Mouse (Mus musculus) fat pad, adult 2 months (tissue): Measurements from ENCODE around the gene Ddx46.
"Not testable (repeated sequence)": the region's sequence is repeated elsewhere in the genome, so short reads cannot be mapped to it uniquely, and the experiment has no call there.

ENCODE experiments used
- DNase-seq: peaks from one replicate; pipeline ENCODE4 v3.0.0-alpha.2; 2011; ENCODE audit warnings: low read depth, low spot score; ENCODE audit errors: extremely low read depth

Ddx46 gene

DNA sequence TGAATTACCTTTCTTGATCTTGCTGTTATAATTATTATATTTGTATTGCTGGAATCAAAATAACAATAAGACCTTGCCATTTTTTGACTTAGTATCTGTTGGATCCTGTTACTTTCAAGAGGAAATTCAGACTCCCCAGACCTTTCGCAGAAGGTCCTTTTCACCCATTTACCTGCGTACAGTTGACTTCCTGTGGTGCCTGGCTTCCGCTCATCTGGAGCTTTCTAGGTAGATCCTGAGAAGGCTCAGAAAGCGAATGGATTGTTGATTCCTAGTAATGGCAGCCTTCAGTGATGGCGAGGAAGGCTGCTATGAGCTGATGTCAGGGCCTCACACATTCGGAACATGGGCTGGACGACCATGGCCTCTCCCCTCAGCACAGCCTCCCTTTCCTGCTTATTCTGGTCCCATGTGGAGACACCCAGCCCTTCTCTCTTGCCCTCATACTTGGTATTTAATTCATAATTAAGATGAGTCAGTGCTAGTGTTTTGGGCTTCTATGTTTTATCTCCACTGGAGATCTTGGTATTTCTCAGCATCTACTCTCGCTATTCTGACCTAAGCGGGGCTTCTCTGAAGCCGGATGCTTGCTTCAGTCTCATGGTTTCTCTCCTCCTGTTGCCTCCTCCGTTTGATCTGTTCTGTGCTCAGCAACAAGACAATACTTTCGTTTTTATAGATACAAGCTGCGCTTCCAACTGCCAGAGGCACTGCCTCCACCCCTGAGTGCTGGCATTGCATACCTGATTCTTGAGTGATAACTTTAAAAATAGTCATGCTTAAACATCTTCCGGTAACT lies 1.6 kb downstream of the Ddx46 start:
- DNase-seq = no peak

DNA sequence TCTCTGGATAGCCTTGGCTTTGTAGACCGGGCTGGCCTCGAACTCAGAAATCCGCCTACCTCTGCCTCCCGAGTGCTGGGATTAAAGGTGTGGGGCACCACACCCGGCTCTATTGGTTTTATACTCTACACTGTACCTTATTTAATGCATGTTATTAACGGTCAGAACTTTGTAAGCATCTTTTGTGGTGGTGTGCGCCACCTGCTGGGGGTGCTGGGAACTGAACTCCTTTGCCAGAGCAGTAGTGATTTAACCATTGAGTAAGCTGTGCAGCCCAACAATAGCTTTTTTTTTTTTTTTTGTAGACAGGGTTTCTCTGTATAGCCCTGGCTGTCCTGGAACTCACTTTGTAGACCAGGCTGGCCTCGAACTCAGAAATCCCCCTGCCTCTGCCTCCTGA lies 5.7 kb downstream of the Ddx46 start:
- DNase-seq = not testable (repeated sequence)

DNA sequence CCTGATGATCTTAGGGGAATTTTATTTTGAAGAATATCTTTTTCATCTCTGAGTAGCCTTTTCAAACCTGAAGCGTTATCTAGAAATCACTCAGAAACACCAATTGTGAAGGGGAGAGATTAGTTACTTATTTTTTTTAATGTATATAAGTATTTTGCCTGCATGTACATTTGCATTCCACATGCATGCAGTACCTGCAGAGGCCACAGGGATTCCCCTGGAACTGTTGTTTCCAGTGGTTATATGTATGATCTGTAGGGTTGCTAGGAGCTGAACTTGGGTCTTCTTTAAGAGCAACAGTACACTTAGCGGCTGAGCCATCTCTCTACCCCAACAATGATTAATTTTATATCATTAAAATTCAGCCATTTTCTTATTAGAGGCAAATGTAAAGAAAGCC lies 9.7 kb downstream of the Ddx46 start:
- no peak for DNase-seq

DNA sequence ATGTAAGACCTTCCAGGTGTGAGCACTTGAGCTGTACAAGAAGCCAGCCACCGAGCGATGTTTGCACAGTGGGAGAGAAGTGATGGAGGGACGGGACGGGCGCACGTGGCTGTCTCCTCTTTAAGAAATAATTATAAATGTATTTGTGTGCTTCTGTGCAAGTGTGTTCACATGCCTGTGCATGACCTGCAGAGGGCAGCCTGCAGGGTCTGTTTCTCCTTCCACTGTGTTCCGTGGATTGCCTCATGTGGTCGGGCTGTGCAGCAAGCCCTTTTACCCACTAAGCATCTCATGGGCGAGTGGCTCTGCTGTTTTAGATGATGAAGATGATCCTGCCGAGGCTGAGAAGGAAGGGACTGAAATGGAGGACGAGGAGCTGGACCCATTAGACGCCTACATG lies 15.3 kb downstream of the Ddx46 start:
- DNase-seq = no peak

DNA sequence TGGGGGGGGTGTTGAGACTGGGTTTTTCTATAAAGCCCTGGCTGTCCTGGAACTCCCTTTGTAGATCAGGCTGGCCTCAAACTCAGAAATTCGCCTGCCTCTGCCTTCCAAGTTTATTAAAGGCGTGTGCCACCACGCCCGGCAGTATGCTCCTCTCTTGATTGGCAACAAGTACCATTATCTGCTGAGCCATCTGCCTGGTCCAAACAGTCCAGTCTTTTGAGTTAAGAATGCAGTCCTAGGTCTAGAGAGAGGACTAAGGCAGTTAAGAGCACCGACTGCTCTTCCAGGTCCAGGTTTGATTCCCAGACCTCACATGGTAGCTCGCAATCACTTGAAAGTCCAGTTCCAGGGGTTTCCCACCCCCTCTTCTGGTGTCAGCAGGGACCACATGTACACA lies 16.2 kb downstream of the Ddx46 start:
- DNase-seq = no peak

DNA sequence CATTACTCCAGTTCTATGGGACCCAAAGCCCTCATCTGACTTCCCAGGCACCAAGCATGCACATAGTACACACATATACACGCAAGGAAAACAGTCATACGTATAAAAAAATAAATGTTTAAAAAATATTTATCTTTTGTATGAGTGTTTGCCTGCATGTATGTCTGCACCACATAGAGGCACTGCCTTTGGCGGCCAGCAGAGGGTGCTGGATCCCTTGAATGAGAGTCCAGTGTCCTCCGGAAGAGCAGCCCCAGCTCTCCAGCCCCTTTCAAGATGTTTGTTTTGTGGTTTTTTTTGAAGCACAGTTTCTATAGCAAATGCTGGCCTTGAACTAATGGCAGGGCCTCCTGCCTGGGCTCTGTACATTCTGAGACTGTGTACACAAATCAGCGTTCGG lies 33.7 kb downstream of the Ddx46 start:
- DNase-seq = no peak

DNA sequence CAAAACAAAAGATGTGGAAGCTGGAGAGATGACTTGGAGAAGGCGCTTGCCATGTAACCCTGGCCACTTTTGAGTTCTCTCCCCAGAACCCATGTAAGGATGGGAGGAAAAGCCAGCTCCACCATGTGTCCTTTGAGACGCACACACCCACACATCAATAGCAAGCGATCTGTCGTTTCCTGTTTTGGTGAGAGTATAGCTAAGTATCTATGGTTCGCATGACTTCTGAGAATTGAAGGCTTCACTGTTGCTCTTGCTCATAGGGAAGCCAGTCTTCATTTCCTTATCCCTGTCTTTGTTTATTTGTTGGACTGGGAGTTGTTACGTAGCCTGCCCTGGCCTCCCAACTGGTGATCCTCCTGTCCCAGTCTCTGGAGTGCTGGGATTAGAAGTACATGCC lies 37.9 kb downstream of the Ddx46 start:
- DNase-seq = no peak

DNA sequence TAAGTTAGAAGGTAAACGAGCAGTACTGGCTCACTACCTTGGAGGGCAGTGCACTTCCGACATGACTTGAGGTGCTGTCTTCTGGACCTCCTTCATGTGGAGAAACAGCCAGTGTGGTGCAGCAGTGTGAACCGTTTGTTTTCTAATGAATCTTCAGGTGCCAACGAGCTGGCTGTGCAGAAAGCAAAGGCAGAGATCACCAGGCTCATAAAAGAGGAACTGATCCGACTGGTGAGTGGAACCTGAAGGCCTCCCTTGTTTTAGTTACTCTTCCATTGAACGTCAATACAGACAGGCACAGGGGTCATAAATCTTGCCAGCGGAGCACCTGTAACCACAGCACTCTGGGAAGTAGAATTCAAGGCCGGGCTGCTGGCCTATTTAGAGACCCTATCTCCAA lies 42.5 kb downstream of the Ddx46 start:
- no peak for DNase-seq

DNA sequence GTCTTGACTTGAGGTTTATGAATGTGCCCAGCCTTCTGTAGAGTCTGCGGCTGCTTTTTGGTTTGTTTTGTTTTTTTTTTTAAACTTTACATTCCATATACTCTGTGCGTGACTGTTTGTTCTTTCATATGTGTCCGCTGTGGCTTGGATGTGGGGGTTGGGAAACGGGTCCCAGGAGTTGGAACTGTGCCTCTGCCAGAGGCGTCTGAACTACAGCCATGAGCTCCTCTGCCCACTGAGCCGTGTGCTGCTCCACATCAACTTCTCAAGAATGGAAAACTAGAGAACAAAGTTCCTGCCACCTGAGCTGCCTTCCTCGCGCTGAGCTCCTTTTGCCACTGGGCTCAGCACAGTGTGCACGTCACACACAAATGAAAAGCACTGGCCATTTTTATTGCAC lies 47.4 kb downstream of the Ddx46 start:
- no peak for DNase-seq

DNA sequence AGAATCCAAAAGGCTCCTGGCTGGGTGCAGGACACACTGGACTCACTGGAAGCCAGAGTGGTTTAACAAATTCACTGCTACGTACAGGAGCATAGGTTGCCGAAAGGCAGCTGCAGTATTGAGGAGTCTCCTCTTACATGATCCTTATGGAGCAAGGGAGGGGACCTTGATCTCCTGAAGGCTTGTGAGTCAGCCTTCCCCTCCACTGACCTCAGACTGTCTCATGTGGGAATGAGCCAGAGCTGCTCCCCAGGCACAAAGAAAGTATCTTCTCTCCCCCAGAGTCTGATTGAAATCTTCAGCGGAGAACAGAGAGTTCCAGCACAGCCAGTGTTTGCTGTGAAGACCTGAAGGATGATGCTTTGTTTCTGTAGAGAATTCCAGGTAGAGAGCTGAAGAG lies 48.8 kb downstream of the Ddx46 start:
- DNase-seq = no peak

DNA sequence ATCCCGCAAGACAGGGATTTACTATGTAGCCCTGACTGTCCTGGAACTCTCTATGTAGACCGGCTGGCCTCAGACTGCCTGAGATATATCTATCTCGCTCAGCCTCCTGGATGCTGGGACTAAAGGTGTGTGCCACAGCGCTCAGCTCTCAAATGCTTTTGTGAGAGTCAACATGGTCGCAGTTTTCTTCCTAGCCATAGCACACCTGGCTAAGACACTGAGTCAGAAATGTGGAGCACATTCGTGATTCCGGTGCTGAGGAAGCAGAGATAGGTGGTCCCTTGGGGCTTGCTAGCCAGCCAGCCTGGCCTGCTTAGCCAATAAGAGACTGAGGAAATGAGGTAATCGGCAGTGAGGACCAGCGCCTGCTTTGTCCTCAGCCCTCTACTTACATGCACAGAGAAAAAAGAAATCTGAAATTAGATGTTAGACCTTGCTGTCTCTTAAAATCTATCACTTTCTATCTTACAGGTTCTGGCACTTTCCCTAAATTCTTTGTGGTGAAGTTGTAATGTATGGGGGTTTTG lies 51.3 kb downstream of the Ddx46 start:
- DNase-seq = no peak

DNA sequence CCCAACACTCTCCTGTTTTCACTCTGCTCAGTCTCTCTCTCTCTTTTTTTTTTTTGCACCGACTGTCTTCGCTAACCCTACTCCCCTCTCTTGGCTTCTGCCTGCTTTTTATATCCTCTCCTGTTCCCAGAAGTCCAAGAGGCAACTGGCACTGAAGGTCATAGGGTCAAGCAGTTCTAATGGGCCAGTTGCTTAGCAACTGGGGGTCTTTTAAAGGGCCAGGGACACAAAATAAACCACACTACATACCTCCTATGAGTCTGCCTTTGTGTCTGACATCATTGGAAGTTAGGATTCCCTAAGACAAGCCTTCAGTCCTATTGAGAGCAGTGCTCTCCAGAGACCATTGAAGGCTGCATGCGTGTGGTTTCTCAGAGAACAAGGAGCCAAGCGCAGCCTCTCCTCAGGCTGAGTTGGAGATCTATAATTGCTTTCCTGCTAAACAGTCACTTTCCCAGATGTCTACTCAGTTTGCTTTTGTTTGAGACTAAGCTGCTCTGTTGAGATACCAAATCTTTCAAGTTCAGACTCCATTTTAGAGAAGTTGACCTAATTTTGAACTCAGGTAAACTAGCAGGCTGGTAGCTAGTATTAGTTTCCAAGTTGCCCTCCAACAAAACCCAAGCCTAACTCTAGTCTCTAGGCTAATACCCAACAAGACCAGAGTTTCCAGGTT lies 53.2 kb downstream of the Ddx46 start:
- DNase-seq = no peak

DNA sequence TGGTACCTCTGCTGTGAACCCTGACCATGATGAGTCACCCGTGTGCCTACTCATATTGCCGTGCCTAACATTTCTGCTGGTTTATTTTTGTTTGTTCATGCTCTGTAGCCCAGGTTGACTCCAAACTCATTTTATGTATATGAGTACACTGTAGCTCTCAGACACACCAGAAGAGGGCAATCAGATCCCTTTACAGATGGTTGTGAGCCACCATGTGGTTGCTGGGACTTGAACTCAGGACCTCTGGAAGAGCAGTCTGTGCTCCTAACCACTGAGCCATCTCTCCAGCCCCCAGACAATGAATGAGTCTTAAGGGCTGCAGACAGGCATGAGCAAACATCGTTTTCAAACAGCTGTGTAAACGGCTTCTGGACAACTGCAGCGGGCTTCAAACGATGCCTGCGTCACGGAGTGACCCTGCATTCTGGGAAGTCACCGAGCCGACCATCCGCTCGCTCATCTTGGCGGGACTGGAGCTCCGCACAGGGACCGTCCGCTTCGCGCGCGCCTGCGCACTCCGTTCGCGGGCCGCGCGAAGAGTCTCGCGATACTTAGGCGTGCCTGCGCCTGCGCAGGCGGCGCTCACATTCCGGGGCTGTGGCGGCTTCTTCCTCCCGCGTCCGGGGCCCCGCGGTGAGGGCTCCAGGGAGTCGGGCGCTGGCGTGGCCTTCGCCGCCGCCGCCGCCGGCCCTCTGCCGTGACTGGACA lies 57.9 kb downstream of the Ddx46 start, which contains the start of gene B230219D22Rik:
Gene B230219D22Rik (plus strand): TSS at position 590 of the 708 bp plus-strand sequence.
- DNase-seq = no peak

DNA sequence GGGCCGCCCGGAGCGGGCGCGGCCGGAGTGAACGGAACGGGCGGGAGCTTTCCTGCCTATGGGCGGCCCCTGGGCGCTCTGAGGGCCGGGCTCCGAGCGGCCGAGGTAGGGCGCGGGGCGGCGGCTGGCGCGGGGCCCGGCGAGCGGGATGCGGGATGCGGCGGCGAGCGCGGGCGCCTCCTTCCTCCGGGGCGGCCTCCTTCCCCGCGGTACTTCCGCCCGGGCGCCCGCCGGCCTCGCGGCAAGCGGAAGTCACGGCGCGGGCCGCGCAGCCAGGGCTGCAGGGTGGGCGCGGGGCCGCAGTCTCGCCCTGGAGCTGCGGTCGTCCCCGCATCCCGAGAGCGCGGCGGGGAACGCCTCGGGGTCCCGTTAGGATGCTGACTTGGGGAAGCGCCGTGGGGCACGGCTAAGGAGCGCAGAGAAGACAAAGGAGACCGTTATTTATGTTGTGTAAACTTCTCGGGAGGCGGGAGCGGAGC lies 58.5 kb downstream of the Ddx46 start:
- DNase-seq = no peak

DNA sequence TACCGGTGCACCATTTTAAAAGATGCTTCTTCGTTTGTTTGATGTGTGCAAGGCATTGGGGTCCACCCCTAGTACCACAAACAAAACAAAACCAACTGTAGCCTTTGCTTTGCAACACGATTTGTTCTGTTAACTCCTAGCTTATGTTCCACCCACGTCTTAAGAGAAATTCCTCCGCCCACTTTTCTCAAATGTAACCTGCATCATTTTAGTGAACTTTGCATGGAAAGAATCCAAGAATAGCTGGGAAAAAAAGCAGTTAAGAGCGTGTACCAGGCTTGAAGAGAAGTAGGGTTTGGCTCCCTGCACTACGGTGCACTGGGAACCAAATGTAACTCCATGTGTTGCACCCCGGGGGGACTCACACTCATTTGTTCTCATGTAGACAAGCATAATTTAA lies 59.3 kb downstream of the Ddx46 start:
- peak; percentile 11 for DNase-seq

DNA sequence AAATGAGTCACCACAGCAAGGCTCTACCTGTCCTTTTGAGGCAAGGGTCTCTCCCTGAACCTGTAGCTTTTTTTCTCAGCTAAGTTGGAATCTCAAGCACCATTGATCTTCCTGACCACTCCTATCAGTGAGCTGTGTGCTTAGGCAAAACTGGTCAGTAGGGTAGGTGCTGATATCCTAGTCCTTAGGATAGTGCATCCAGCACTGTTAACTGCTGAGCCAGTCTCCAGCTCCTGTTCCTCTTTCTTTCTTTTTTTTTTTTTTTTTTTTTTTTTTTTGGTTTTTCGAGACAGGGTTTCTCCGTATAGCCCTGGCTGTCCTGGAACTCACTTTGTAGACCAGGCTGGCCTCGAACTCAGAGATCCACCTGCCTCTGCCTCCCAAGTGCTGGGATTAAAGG lies 61.2 kb downstream of the Ddx46 start:
- not testable (repeated sequence) for DNase-seq

DNA sequence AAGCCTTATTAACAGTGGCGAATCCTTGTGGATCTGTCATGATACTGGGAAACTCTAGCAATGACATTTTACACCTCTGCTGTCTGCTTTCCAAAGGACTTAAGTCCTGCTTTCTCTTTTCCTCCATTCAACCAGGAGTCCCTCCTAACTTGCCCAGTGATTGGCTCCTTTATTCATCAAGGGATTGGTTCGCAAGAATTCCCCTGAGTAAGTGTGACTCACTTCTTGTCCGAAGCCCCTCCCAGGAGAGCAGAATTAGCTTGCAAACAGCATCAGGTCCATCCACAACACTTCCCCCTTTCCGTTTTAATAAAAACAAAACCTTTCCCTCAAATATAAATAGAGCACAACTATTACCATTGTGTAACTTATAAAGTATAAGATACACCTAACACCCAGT lies 69.5 kb downstream of the Ddx46 start:
- no peak for DNase-seq

DNA sequence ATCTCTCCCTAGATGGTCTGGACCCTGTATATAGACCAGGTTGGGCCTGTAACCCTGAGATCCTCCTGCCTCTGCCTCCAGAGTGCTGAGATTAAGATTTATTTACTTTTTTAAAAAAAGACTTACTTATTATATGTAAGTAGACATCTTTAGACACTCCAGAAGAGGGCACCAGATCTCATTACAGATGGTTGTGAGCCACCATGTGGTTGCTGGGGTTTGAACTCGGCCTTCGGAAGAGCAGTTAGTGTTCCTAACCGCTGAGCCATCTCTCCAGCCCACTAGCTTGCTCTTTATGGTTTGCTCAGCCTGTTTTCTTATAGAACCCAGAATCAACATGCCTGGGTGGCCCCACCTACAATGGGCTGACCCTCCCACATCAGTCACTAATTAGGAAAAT lies 78.0 kb downstream of the Ddx46 start:
- no peak for DNase-seq

DNA sequence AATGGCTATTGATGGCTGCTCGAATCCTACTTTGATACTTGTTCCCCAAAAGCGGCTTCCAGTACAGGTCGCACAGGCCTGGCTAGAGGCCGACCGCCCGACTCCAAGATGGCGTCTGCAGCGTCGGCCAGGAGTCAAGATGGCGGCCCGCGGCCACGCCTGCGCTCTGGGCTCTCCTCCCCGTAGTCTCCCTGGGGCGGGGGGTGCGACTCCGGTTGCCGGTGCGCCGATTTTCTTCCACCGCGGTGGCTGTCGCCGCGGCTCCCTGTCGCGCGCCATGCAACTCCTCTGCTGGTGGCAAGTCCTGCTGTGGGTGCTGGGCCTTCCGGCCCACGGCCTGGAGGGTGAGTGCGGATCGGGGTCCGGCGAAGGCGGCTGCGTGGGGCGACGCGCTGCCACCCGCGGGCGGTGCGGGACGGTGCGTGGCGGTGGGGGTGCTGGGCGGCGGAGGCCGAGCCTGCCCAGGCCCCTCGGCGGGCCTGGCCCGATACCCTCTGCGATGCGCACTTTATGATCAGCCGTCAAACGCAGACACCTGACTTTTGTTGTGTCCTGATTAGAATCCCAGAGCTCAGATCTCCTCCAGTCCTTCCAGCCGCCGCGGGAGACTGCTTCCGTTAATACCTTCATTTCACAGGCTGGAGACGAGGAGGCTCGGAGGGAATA lies 79.8 kb downstream of the Ddx46 start, which contains the start of gene Txndc15:
Gene Txndc15 (plus strand): TSS at position 150 of the 666 bp plus-strand sequence.
- no peak for DNase-seq

DNA sequence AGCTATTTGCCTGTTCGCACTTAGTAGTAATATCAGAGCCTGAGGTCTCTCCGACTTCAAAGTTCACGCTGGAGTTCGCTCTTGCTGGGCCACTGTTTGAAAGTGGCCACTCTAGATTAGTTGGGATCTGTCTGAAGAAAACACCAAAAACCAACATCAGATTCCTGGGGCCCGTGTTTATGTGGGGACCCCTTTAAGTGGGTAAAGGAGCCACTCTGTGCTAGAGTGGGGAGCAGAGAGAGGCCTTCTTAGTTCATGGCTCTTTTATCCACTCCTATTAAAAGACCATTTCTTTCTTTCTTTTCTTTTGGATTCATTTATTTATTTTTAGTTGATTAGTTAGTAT lies 80.3 kb downstream of the Ddx46 start:
- no peak for DNase-seq

DNA sequence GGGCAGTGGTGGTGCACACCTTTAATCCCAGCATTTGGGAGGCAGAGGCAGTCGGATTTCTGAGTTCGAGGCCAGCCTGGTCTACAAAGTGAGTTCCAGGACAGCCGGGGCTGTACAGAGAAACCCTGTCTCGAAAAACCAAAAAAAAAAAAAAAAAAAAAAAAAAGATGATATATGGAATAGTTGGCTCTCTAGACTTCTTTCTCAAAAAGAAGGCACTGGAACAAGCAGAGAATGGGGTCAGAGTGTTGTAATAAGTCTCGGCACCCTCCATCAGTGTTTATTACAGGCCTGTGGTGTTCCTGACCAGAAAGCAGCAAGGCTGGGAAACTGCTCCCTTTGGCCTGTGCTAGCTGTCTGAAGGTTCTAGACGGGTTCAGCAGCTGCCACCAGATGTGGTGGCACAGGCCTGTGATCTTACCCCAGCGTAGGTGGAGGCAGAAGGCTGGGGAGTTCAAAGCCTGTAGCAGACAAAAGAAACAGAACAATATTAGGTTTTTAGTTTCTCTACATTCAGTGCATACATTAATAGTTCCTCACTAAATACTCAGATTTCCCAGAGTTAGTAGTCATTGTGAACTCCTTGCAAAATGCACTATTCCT lies 81.2 kb downstream of the Ddx46 start:
- no peak for DNase-seq
